Mouse (Mus musculus) neutrophil, adult 65 days (primary cell): ENCODE data around the gene Hormad1. TPM values are rescaled to one million over a fixed set of nuclear protein-coding genes. Genes with fewer than 3 reads are reported as not detected.

Experiments used
- total RNA-seq: library from RNA; stranded (reverse); gene quantifications from 2 replicates; pipeline ENCODE4 v1.2.4, GENCODE M21; 2023

The Hormad1 gene
- not detected in 2 replicates for total RNA-seq

DNA sequence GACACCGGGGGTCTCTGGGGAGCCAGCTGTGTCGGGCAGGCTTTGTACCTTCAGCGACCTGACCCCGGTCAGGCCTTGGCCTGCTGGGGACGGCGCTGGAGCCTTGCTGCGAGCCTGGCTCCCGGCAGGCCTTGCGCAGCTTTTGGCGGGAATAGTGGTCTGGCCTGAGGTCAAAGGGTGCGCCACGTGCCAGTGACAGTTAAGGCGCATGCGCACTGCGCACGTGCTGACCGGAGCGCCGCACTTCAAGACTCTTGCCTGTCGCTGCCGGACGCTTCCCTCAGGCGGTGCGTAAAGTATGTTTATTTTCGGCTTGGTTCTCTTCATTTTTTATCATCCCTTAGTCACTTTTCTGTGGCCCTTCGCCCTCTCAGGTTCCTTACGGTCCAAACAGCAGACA lies at the start of gene Hormad1:
TSS of gene Hormad1 (plus strand) at position 241 of the 400 bp plus-strand sequence.

GRCm38 (mm10) chr3:95526622-95527211 lies 32.8 kb upstream of the Hormad1 start, which contains the start of gene Ctss:
Gene Ctss, plus strand, starts transcription at chr3:95526786.

DNA sequence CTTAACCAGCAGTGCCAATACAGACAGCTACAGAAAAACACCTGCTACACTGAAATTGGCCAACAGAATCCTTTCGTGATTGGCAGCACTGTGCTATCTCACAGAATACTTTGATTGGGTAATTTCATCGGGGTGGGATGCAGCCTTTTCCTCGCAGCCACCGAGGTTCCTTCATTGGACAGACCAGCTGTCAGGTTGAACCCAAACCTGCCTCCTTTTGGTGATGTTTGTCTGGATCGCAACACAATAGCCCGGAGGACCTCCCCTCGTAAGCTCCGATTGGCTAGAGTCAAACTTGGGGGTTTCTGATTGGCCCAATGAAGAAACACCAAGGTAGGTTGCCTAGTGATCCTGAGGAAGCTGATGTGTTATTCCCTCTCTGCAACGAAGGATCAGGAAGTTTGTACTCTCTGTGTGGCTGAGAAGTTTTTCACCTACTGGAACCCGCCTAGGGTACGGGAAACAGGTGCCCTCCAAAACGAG lies 29.2 kb downstream of the Hormad1 start, which contains the start of gene Golph3l:
TSS of gene Golph3l (plus strand) at position 331 of the 483 bp plus-strand sequence.

DNA sequence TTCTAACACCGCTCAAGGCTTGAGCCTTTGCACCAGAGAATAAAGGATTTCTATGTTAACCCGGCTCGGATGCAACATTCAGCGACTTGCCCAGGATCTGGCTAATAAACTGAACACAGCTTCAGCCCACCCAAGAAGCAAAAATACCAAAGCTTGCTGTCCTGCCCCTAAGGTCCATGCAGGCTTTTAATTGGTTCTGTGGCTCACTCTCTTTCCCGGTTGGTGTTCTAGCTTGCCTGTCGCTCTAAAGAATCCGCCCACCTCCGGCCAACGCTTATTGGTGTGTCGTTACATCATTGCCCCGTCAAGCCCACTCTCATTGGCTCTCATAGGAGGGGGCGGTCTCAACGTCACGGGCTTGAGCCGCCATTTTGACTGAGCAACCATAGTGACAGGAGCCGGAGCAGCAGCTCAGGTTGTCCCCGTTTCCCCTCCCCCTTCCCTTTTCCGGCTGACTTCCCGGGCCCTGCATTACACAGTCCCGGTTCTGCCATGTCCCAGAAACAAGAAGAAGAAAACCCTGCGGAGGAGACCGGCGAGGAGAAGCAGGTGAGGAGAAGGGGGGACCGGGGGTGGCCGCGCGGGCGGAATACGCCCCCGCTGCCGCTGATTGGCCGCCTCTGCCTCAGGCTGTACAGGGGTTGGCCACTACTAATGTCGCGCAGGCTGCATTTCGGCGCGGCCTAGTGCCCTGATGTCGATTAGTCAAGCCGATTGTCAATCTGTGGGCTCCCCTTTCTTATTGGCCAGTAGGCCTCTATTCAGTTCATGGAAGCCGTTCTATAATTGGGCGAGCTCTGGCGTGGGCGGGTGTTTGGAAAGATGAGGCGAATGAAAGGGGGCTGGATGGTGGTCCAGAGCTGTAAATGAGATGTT lies 65.4 kb downstream of the Hormad1 start, which contains the start of gene Ensa:
TSS of gene Ensa (plus strand) at position 366 of the 876 bp plus-strand sequence.

Other genes starting within 250 kb of the Hormad1 start
- 135 and 163 TPM in 2 replicates for gene Cers2, start 244.9 kb upstream of the Hormad1 start, total RNA-seq
- 15.1 and 20.1 TPM in 2 replicates for gene Setdb1, start 202.5 kb upstream of the Hormad1 start, total RNA-seq
- gene 4930558C23Rik, start 156.8 kb upstream of the Hormad1 start, total RNA-seq, result not detected in 2 replicates
- 61.9 and 86.8 TPM in 2 replicates for gene Arnt, start 125.3 kb upstream of the Hormad1 start, total RNA-seq
- 0.41 and 1.2 TPM in 2 replicates for gene Ctsk, start 60.4 kb upstream of the Hormad1 start, total RNA-seq
- 118 and 145 TPM in 2 replicates for gene Ctss, start 32.9 kb upstream of the Hormad1 start, total RNA-seq
- gene Golph3l, start 29.3 kb downstream of the Hormad1 start, total RNA-seq, result 16.3 and 16.9 TPM in 2 replicates
- 78.0 and 82.9 TPM in 2 replicates for gene Ensa, start 65.3 kb downstream of the Hormad1 start, total RNA-seq
- 918 and 970 TPM in 2 replicates for gene Mcl1, start 99.1 kb downstream of the Hormad1 start, total RNA-seq
- gene Adamtsl4, start 128.2 kb downstream of the Hormad1 start, total RNA-seq, result 3.2 and 4.3 TPM in 2 replicates
- 4.5 and 6.1 TPM in 2 replicates for gene Ecm1, start 179.9 kb downstream of the Hormad1 start, total RNA-seq
- 12.0 and 15.1 TPM in 2 replicates for gene Tars2, start 200.5 kb downstream of the Hormad1 start, total RNA-seq